Mouse (Mus musculus) spleen, postnatal 14 days (tissue): ENCODE measurements around the gene Gamt.
"Not testable (repeated sequence)": the region's sequence is repeated elsewhere in the genome, so short reads cannot be mapped to it uniquely, and the experiment has no call there.

Source experiments
- DNase-seq, 2 experiments: peaks; one replicate each; pipeline ENCODE4 v3.0.0; 2021 to 2022; ENCODE audit warnings: low spot score in 2 of 2

Gene Gamt

GRCm38 (mm10) chr10:80227877-80228775 is 32.7 kb downstream of the Gamt start:
- DNase-seq: no peak

GRCm38 (mm10) chr10:80227166-80227539 is 33.7 kb downstream of the Gamt start:
- no peak for DNase-seq

- peak; percentile 96 to 97 for DNase-seq
Measured at GRCm38 (mm10) chr10:80226416-80227165, 34.2 kb downstream of the Gamt start, which contains the start of gene Mum1. Gene Mum1 (plus strand): TSS chr10:80226434.

GRCm38 (mm10) chr10:80226071-80226415 is 34.8 kb downstream of the Gamt start:
- no peak for DNase-seq

- not testable (repeated sequence) for DNase-seq
Measured at GRCm38 (mm10) chr10:80223137-80223536, 37.7 kb downstream of the Gamt start.

- DNase-seq: no peak
Measured at GRCm38 (mm10) chr10:80220676-80221075, 40.1 kb downstream of the Gamt start.

GRCm38 (mm10) chr10:80215048-80215772 is 45.6 kb downstream of the Gamt start:
- DNase-seq: no peak

- not testable (repeated sequence) for DNase-seq
Measured at GRCm38 (mm10) chr10:80211547-80212103, 49.2 kb downstream of the Gamt start.

GRCm38 (mm10) chr10:80208841-80209371 is 51.9 kb downstream of the Gamt start:
- no peak for DNase-seq

GRCm38 (mm10) chr10:80208248-80208647 is 52.6 kb downstream of the Gamt start:
- no peak for DNase-seq
